Mouse (Mus musculus) C2C12 (cell line): ENCODE results near the gene Rnf5. TPM values are rescaled to one million over a fixed set of nuclear protein-coding genes. Genes with fewer than 3 reads are reported as not detected.

Experiments
- H3K27me3 ChIP-seq: one replicate; pipeline ENCODE4 v1.6.1; 2011; ENCODE audit not compliant: control insufficient read depth, insufficient read depth, insufficient read length
- H3K36me3 ChIP-seq: one replicate; pipeline ENCODE4 v1.6.1; 2011; ENCODE audit not compliant: control insufficient read depth, insufficient read depth
- H3K4me3 ChIP-seq: one replicate; pipeline ENCODE4 v1.5.1; 2011; ENCODE audit warnings: mild to moderate bottlenecking, control low read depth; ENCODE audit not compliant: poor library complexity, insufficient read depth, severe bottlenecking
- H3K79me2 ChIP-seq: one replicate; pipeline ENCODE4 v1.6.1; 2011; ENCODE audit not compliant: control insufficient read depth, insufficient read depth
- H3K79me3 ChIP-seq: one replicate; pipeline ENCODE4 v1.6.1; 2011; ENCODE audit warnings: low read depth, control low read depth
- H3ac ChIP-seq: one replicate; pipeline ENCODE3; 2011; ENCODE audit warnings: low read depth; ENCODE audit not compliant: control insufficient read depth, insufficient read length
- CEBPB ChIP-seq: IDR thresholded peaks from one replicate; pipeline ENCODE4 v1.6.1; 2011; ENCODE audit warnings: low read depth, mild to moderate bottlenecking, control low read depth, moderate library complexity
- CTCF ChIP-seq: IDR thresholded peaks from one replicate; pipeline ENCODE4 v1.5.1; 2011; ENCODE audit not compliant: control insufficient read depth, insufficient read depth, insufficient read length
- FOSL1 ChIP-seq: IDR thresholded peaks from one replicate; pipeline ENCODE4 v1.8.0; 2011; ENCODE audit warnings: mild to moderate bottlenecking, low read length; ENCODE audit not compliant: poor library complexity, insufficient read depth, severe bottlenecking
- MAX ChIP-seq: IDR thresholded peaks from one replicate; pipeline ENCODE4 v1.6.1; 2011; ENCODE audit warnings: mild to moderate bottlenecking, control low read depth
- MYOD1 ChIP-seq: IDR thresholded peaks from one replicate; pipeline ENCODE4 v1.6.1; 2011; ENCODE audit warnings: low read depth; ENCODE audit not compliant: control insufficient read depth, insufficient read length
- MYOG ChIP-seq: IDR thresholded peaks from one replicate; pipeline ENCODE4 v1.6.1; 2011; ENCODE audit not compliant: control insufficient read depth, insufficient read length; ENCODE audit errors: extremely low read depth
- USF1 ChIP-seq: IDR thresholded peaks from one replicate; pipeline ENCODE4 v1.6.1; 2011; ENCODE audit warnings: low read depth, mild to moderate bottlenecking, control low read depth, moderate library complexity
- polyA plus RNA-seq: library from polyadenylated mRNA; unstranded; fragments of >200 nt; fragmentation: generic; extraction: Trizol; gene quantifications from one replicate; pipeline ENCODE4 v1.2.1, GENCODE M21; 2012; ENCODE audit warnings: missing spikeins

Gene Rnf5
- polyA plus RNA-seq, 1 experiment, result 37.1 TPM

DNA sequence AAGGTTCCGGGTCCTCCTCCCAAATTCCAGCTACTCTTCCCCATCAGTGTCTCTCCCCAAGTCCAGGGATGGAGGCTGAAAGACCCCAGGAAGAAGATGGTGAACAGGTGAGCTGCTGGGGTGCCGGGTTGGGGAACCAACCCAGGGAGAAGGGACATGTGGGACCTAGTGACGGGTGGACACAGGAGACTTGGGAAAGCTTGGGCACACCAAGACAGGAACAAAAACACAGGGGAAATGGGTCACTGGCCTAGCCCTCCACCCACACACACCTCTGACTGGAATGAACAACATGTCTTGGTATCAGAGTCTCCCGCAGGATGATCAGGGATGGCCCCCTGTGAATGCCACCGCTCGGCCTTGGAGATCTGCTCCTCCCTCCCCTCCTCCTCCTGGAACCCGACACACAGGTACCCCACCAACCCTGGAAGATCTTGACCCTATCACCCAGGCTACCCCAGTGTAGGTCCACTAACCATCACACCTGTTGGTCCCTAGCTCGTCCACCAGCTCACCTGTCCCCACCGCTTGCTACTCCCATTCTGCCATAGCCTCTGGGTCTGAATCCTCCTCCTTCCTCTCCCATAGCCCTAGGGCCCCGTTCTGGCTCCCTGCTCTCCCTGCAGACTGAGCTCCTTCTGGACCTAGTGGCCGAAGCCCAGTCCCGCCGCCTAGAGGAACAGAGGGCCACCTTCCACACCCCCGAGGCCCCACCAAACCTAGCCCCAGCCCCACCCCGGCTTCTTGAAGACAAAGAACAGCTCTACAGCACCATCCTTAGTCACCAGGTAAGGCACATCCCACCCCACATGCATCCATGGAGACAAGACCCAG is 13.1 kb downstream of the Rnf5 start:
- TF ChIP-seq USF1 (no peak), MYOD1 (no peak), FOSL1 (no peak), CTCF (no peak), MYOG (no peak), CEBPB (no peak), MAX (no peak)
- peaks cover 20% of the 10 kb centered on the region for H3K79me2 ChIP-seq
- no peak overlapping the region for H3K4me3 ChIP-seq
- H3ac ChIP-seq, result no peak overlapping the region
- H3K27me3 ChIP-seq, result no peaks in the 10 kb centered on the region
- H3K79me3 ChIP-seq, result peaks cover 2% of the 10 kb centered on the region
- peaks cover 7% of the 10 kb centered on the region for H3K36me3 ChIP-seq

DNA sequence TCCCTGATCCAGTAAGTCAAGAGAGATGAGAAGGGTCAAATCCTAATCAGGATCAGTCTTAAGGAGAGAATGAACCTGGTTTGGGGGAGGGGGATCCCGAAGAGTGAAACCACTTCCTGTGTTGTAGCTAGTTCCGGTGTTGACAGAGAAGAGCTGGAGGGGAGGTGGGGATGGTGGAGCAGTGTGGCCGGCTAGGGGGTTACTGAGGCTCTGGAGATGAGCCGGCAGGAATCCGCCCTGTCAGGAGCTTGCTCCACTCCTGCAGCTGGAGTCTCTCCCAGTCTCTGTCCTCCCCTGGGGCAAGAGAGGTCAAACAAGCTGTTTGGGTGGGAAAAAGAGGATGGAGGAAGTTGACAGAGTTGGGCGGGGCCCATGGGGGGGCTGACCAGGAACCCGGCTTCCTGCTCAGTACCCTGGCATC is 13.8 kb downstream of the Rnf5 start, which contains the start of gene Gpsm3:
Gene Gpsm3 (plus strand): TSS at position 126 of the 421 bp plus-strand sequence.
- Histone ChIP-seq H3K79me3 (peaks cover 2% of the 10 kb centered on the region), H3K79me2 (peaks cover 16% of the 10 kb centered on the region), H3ac (no peak within 1 kb of the TSS), H3K4me3 (no peak within 1 kb of the TSS), H3K36me3 (peaks cover 3% of the 10 kb centered on the region), H3K27me3 (no peaks in the 10 kb centered on the region)
- TF ChIP-seq MYOG (no peak), FOSL1 (no peak), MAX (no peak), USF1 (no peak), CTCF (no peak), MYOD1 (no peak), CEBPB (no peak)

DNA sequence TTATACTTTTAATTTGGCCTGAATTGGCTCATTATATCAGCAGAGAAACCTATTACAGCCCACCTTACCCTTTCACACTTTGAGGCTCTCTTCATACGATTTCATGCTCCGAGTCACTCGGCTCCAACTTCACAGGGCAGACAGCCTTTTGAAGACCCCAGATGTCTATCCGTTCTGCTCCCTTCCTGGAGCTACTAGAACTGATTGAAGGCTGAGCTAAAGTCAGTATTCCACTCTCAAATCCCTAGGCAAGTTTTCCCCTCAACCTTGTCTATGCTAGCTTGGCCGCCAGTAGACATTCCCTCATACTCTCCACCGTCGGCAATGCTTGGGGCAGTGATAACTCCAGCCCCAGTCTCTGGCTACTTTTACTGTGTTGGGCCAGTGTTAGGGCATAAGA is 14.3 kb downstream of the Rnf5 start:
- Histone ChIP-seq H3K27me3 (no peaks in the 10 kb centered on the region), H3ac (no peak overlapping the region), H3K79me2 (peaks cover 12% of the 10 kb centered on the region), H3K4me3 (no peak overlapping the region), H3K36me3 (no peaks in the 10 kb centered on the region), H3K79me3 (peaks cover 2% of the 10 kb centered on the region)
- TF ChIP-seq MYOD1 (no peak), CEBPB (no peak), FOSL1 (no peak), CTCF (no peak), MAX (no peak), USF1 (no peak), MYOG (no peak)

DNA sequence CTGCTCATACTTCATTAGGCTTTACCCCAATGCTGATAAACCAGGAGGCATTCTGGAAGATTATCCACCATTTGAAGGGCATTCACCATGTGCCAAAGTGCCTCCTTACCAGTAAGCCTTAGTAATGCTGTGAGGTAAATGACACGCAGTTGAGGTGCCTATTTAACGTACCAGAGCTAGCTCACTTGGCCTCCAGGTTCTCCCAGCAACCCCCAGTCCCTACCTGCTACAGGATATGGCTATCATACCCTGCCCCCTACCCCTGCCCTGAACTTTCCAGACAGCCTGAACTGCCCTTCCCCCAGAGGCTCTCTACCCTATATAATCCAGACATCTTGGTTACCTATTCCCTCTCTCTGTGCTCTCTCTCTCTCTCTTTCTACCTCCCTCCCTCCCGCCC is 14.7 kb downstream of the Rnf5 start:
- H3K36me3 ChIP-seq, result no peaks in the 10 kb centered on the region
- no peak overlapping the region for H3K4me3 ChIP-seq
- no peaks in the 10 kb centered on the region for H3K27me3 ChIP-seq
- H3K79me2 ChIP-seq, result peaks cover 9% of the 10 kb centered on the region
- H3ac ChIP-seq, result no peak overlapping the region
- peaks cover 2% of the 10 kb centered on the region for H3K79me3 ChIP-seq
- TF ChIP-seq CTCF (no peak), MAX (no peak)

DNA sequence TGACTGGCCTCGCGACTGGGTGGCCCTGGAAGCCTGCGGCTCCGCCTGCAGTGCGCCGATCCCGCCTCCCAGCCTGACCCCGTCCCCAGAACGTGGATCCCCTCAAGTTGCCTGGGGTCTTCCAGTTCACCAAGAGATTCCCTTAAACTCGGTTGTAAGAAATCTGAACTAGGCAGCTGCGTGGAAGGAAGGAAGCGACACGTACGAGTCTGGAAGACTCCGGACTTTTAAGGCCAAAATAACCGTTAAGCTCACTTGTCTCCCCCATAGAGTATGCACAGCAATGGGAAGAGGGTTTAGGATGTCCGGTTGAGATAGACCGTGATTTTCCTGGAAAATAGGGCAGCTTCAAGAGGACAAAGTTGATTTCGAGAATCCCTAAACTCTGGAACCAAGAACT is 15.7 kb downstream of the Rnf5 start:
- no peak for TF ChIP-seq MYOG
- TF ChIP-seq USF1, result no peak
- TF ChIP-seq CEBPB, result no peak
- TF ChIP-seq FOSL1, result no peak
- no peak for TF ChIP-seq MYOD1
- no peak for TF ChIP-seq MAX
- no peak for TF ChIP-seq CTCF
- Histone ChIP-seq H3K36me3 (no peaks in the 10 kb centered on the region), H3ac (peak overlapping the region; percentile 99), H3K79me3 (peaks cover 1% of the 10 kb centered on the region), H3K4me3 (peak overlapping the region; percentile 49), H3K79me2 (peaks cover 2% of the 10 kb centered on the region), H3K27me3 (peaks cover 3% of the 10 kb centered on the region)

DNA sequence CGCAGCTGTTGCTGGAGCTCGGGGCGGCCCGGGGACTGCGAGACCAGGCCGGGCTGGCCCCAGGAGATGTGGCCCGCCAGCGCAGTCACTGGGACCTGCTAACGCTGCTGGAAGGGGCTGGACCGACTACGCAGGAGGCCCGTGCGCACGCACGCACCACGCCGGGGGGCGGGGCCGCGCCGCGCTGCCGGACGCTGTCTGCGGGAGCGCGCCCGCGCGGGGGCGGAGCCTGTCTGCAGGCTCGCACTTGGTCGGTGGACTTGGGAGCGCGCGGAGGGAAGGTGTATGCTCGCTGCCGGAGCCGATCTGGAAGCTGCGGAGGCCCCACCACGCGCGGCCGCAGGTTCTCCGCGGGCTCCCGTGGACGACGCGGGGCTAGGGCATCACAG is 16.1 kb downstream of the Rnf5 start:
- Histone ChIP-seq H3ac (peak overlapping the region; percentile 99), H3K36me3 (no peaks in the 10 kb centered on the region), H3K4me3 (peak overlapping the region; percentile 49), H3K79me3 (no peaks in the 10 kb centered on the region), H3K27me3 (peaks cover 6% of the 10 kb centered on the region), H3K79me2 (no peaks in the 10 kb centered on the region)
- no peak for TF ChIP-seq USF1
- TF ChIP-seq CEBPB, result no peak
- TF ChIP-seq MYOD1, result no peak
- TF ChIP-seq MAX, result no peak
- TF ChIP-seq FOSL1, result no peak
- TF ChIP-seq MYOG, result no peak
- no peak for TF ChIP-seq CTCF
